Mouse (Mus musculus) 416B (cell line): ENCODE results near the gene Creb3l1.

ENCODE experiments used
- DNase-seq: peaks from one replicate; pipeline ENCODE4 v3.0.0; 2011; ENCODE audit warnings: low read depth

The Creb3l1 gene

GRCm38 (mm10) chr2:92024274-92024672, at the start of gene Creb3l1:
Creb3l1 (minus strand) TSS chr2:92024502.
- DNase-seq, result no peak

- no peak for DNase-seq
These were observed 46.8 kb upstream of the Creb3l1 start for GRCm38 (mm10) chr2:92071143-92071542.

GRCm38 (mm10) chr2:92069630-92070029, 45.3 kb upstream of the Creb3l1 start:
- no peak for DNase-seq

GRCm38 (mm10) chr2:92067600-92067999, 43.3 kb upstream of the Creb3l1 start:
- DNase-seq, result no peak

- peak; percentile 35 for DNase-seq
These were observed 42.6 kb upstream of the Creb3l1 start for GRCm38 (mm10) chr2:92066899-92067298.

GRCm38 (mm10) chr2:92065938-92066337, 41.6 kb upstream of the Creb3l1 start:
- no peak for DNase-seq

- DNase-seq, result peak; percentile 55
These were observed 41.1 kb upstream of the Creb3l1 start for GRCm38 (mm10) chr2:92065269-92065888.

- no peak for DNase-seq
These were observed 38.8 kb upstream of the Creb3l1 start for GRCm38 (mm10) chr2:92063106-92063505.

GRCm38 (mm10) chr2:92061337-92061736, 37.0 kb upstream of the Creb3l1 start:
- no peak for DNase-seq

- DNase-seq, result no peak
These were observed 36.0 kb upstream of the Creb3l1 start for GRCm38 (mm10) chr2:92060291-92060690.

- DNase-seq, result peak; percentile 34
These were observed 35.3 kb upstream of the Creb3l1 start for GRCm38 (mm10) chr2:92059481-92060220.

- peak; percentile 24 for DNase-seq
These were observed 34.6 kb upstream of the Creb3l1 start for GRCm38 (mm10) chr2:92058936-92059335.

GRCm38 (mm10) chr2:92058469-92058868, 34.2 kb upstream of the Creb3l1 start:
- peak; percentile 80 for DNase-seq

- DNase-seq, result no peak
These were observed 32.5 kb upstream of the Creb3l1 start for GRCm38 (mm10) chr2:92056760-92057159.

GRCm38 (mm10) chr2:92055831-92056236, 31.5 kb upstream of the Creb3l1 start:
- DNase-seq, result peak; percentile 86

GRCm38 (mm10) chr2:92055101-92055813, 31.0 kb upstream of the Creb3l1 start:
- peak; percentile 95 for DNase-seq

GRCm38 (mm10) chr2:92052754-92053153, 28.5 kb upstream of the Creb3l1 start:
- no peak for DNase-seq

- no peak for DNase-seq
These were observed 27.9 kb upstream of the Creb3l1 start for GRCm38 (mm10) chr2:92052188-92052587.

GRCm38 (mm10) chr2:92048034-92048690, 23.9 kb upstream of the Creb3l1 start:
- no peak for DNase-seq

GRCm38 (mm10) chr2:92047601-92048000, 23.3 kb upstream of the Creb3l1 start:
- no peak for DNase-seq

GRCm38 (mm10) chr2:92043285-92043684, 19.0 kb upstream of the Creb3l1 start:
- DNase-seq, result no peak

- DNase-seq, result no peak
These were observed 17.2 kb upstream of the Creb3l1 start for GRCm38 (mm10) chr2:92041538-92041937.
